Mouse (Mus musculus) midbrain, postnatal 0 days (tissue): ENCODE data around the gene Keap1. TPM values are rescaled to one million over a fixed set of nuclear protein-coding genes. Genes with fewer than 3 reads are reported as not detected.
A peak's percentile ranks its signal among the peaks of the same experiment; 100 is the strongest.

ENCODE experiments used
- ATAC-seq: fragments of 200-750 bp; cut with Nextera tagmentation; 2 replicates; pipeline ENCODE4 v1.8.0; 2017; ENCODE audit warnings: moderate number of reproducible peaks, mild to moderate bottlenecking, moderate TSS enrichment, moderate library complexity; ENCODE audit not compliant: low FRiP score
- DNase-seq: peaks from one replicate; pipeline ENCODE4 v3.0.0-alpha.2; 2015; ENCODE audit warnings: low spot score
- H3K27ac ChIP-seq: fragments of 300-500 bp; sonication (generic); 2 replicates; pipeline ENCODE4 v1.5.1; 2014; ENCODE audit warnings: low read depth, mild to moderate bottlenecking, low read length, mixed read lengths
- H3K27me3 ChIP-seq: fragments of 300-500 bp; sonication (generic); 2 replicates; pipeline ENCODE4 v1.6.1; 2014; ENCODE audit warnings: low read length, control low read depth, mixed read lengths; ENCODE audit not compliant: insufficient read depth
- H3K36me3 ChIP-seq: fragments of 300-500 bp; sonication (generic); 2 replicates; pipeline ENCODE4 v1.6.1; 2014; ENCODE audit warnings: low read length, control low read depth, mixed read lengths; ENCODE audit not compliant: insufficient read depth
- H3K4me1 ChIP-seq: fragments of 300-500 bp; sonication (generic); 2 replicates; pipeline ENCODE4 v1.6.1; 2014; ENCODE audit warnings: mild to moderate bottlenecking, control low read depth, antibody characterized with exemption, low read length, mixed read lengths; ENCODE audit not compliant: insufficient read depth
- H3K4me2 ChIP-seq: fragments of 300-500 bp; sonication (generic); 2 replicates; pipeline ENCODE4 v1.6.1; 2014; ENCODE audit warnings: low read depth, mild to moderate bottlenecking, low read length, mixed read lengths; ENCODE audit not compliant: poor library complexity, severe bottlenecking
- H3K4me3 ChIP-seq: fragments of 300-500 bp; sonication (generic); 2 replicates; pipeline ENCODE4 v1.5.1; 2014; ENCODE audit warnings: low read depth, mild to moderate bottlenecking, low read length, moderate library complexity
- H3K9ac ChIP-seq: fragments of 300-500 bp; sonication (generic); replicated peaks from 2 replicates; pipeline ENCODE4 v1.6.1; 2014; ENCODE audit warnings: mild to moderate bottlenecking, low read length, moderate library complexity, mixed read lengths; ENCODE audit not compliant: poor library complexity, severe bottlenecking
- H3K9me3 ChIP-seq: fragments of 300-500 bp; sonication (generic); 2 replicates; pipeline ENCODE4 v1.6.1; 2016; ENCODE audit warnings: low read length, control low read depth
- CTCF ChIP-seq: IDR thresholded peaks from 2 replicates; pipeline ENCODE4 v1.5.1; 2016; ENCODE audit warnings: antibody characterized with exemption, mild to moderate bottlenecking
- WGBS: fragments of 180-500 bp; shearing (Covaris S2); extraction: QIAGEN DNeasy Blood & Tissue Kit; methylation state at CpG from one replicate; pipeline ENCODE4 v1.1.7; 2014; 5-methylcytosine and 5-hydroxymethylcytosine counted together
- polyA plus RNA-seq: library from polyadenylated mRNA; unstranded; fragments of >200 nt; fragmentation: Nextera tagmentation; extraction: Ambion mirVana; gene quantifications from 2 replicates; pipeline ENCODE4 v1.2.1, GENCODE M21; 2015
- total RNA-seq: library from RNA; depleted of rRNA; stranded (reverse); fragments of >200 nt; gene quantifications from 2 replicates; pipeline ENCODE4 v1.2.3, GENCODE M21; 2014

The Keap1 gene
- total and polyA plus RNA-seq, 2 experiments from 2014 or later: 60.6 to 89.7 TPM

- Histone ChIP-seq H3K27ac (no peak overlapping the region), H3K4me3 (no peak overlapping the region), H3K4me1 (no peaks in the 10 kb centered on the region), H3K9ac (no peak overlapping the region), H3K36me3 (peaks cover 28% of the 10 kb centered on the region), H3K27me3 (no peaks in the 10 kb centered on the region), H3K4me2 (no peak overlapping the region), H3K9me3 (no peaks in the 10 kb centered on the region)
- TF ChIP-seq CTCF: no peak
- no peak for DNase-seq
- WGBS: 85% methylated on average over 7 of the region's 7 CpGs
- no peak for ATAC-seq
Observed at GRCm38 (mm10) chr9:21211624-21212023, 27.5 kb downstream of the Keap1 start.

GRCm38 (mm10) chr9:21210821-21211220, 28.3 kb downstream of the Keap1 start:
- no peak for TF ChIP-seq CTCF
- no peaks in the 10 kb centered on the region for H3K4me1 ChIP-seq
- ATAC-seq (no peak), DNase-seq (no peak)
- H3K27ac ChIP-seq: no peak overlapping the region
- H3K4me2 ChIP-seq: no peak overlapping the region
- H3K36me3 ChIP-seq: peaks cover 36% of the 10 kb centered on the region
- H3K9ac ChIP-seq: no peak overlapping the region
- H3K4me3 ChIP-seq: no peak overlapping the region
- H3K27me3 ChIP-seq: no peaks in the 10 kb centered on the region
- WGBS: 82% methylated on average over 6 of the region's 6 CpGs
- H3K9me3 ChIP-seq: no peaks in the 10 kb centered on the region

GRCm38 (mm10) chr9:21208626-21209025, 30.5 kb downstream of the Keap1 start:
- no peaks in the 10 kb centered on the region for H3K27me3 ChIP-seq
- no peaks in the 10 kb centered on the region for H3K9me3 ChIP-seq
- H3K9ac ChIP-seq: no peak overlapping the region
- H3K4me3 ChIP-seq: no peak overlapping the region
- peaks cover 44% of the 10 kb centered on the region for H3K36me3 ChIP-seq
- no peaks in the 10 kb centered on the region for H3K4me1 ChIP-seq
- DNase-seq (no peak), ATAC-seq (no peak)
- H3K27ac ChIP-seq: no peak overlapping the region
- WGBS: 66% methylated on average over 2 of the region's 2 CpGs
- TF ChIP-seq CTCF: no peak
- no peak overlapping the region for H3K4me2 ChIP-seq

GRCm38 (mm10) chr9:21206848-21207247, 32.3 kb downstream of the Keap1 start:
- no peak for TF ChIP-seq CTCF

GRCm38 (mm10) chr9:21204528-21205272, 34.5 kb downstream of the Keap1 start:
- 7% methylated on average over 23 of the region's 23 CpGs for WGBS
- no peaks in the 10 kb centered on the region for H3K27me3 ChIP-seq
- DNase-seq: peak; percentile 62
- H3K9me3 ChIP-seq: no peaks in the 10 kb centered on the region
- H3K4me3 ChIP-seq: peak overlapping the region; percentile 19; the same call in 1 of the 2 replicates
- no peaks in the 10 kb centered on the region for H3K4me1 ChIP-seq
- H3K36me3 ChIP-seq: peaks cover 43% of the 10 kb centered on the region
- H3K27ac ChIP-seq: no peak overlapping the region
- H3K9ac ChIP-seq: 0 out of 2 replicates have a peak overlapping the region, but pooled peaks have one; percentile 14
- no peak for TF ChIP-seq CTCF
- peak overlapping the region; percentile 23 for H3K4me2 ChIP-seq
- peak; percentile 75 for ATAC-seq

More at GRCm38 (mm10) chr9:21206848-21207247, 32.3 kb downstream of the Keap1 start:
- no peak for DNase-seq
- Histone ChIP-seq H3K4me2 (no peak overlapping the region), H3K27me3 (no peaks in the 10 kb centered on the region), H3K9me3 (no peaks in the 10 kb centered on the region), H3K4me1 (no peaks in the 10 kb centered on the region), H3K36me3 (peaks cover 42% of the 10 kb centered on the region), H3K27ac (no peak overlapping the region), H3K9ac (no peak overlapping the region), H3K4me3 (no peak overlapping the region)
- no peak for ATAC-seq
- WGBS: 83% methylated on average over 6 of the region's 6 CpGs

- DNase-seq: no peak
- no peak overlapping the region for H3K27ac ChIP-seq
- no peak for TF ChIP-seq CTCF
- H3K9me3 ChIP-seq: no peaks in the 10 kb centered on the region
- 27% methylated on average over 8 of the region's 8 CpGs for WGBS
- no peaks in the 10 kb centered on the region for H3K27me3 ChIP-seq
- no peak for ATAC-seq
- no peak overlapping the region for H3K4me2 ChIP-seq
- no peak overlapping the region for H3K9ac ChIP-seq
- H3K4me3 ChIP-seq: no peak overlapping the region
- H3K36me3 ChIP-seq: peaks cover 43% of the 10 kb centered on the region
- H3K4me1 ChIP-seq: no peaks in the 10 kb centered on the region
Observed at GRCm38 (mm10) chr9:21204156-21204527, 35.0 kb downstream of the Keap1 start.
